Mouse (Mus musculus): Measurements from ENCODE around the gene Ddx50. TPM values are rescaled to one million over a fixed set of nuclear protein-coding genes. Genes with fewer than 3 reads are reported as not detected.

The Ddx50 gene
- total and polyA plus RNA-seq, 2 experiments from 2014 or later, result 56.5 to 79.4 TPM

DNA sequence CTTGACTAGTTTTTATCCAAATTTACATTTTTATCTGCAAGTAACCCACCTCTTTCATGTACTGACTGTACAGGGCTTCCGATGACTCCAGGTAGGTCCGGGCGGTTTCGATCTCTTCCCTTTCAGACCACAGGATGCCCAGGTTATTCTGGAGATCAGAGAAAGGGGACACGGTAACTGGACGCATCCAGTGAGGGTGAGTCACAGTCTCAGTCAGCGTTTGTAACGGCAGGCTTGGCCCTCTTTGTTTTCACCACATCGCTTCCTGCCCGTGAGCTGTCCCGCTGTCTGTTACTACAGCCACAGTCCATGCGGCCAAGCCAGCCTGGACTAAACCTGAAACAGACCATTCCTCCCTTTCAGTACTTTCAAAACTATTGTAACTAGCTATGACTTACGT, 76.0 kb downstream of the Ddx50 start:
- ATAC-seq (ENCODE audit: insufficient read depth, low read depth) (no peak), DNase-seq (ENCODE audit: low spot score) (no peak)
- Histone ChIP-seq H3K4me2 (ENCODE audit: low read depth, low read length) (no peak overlapping the region), H3K4me1 (ENCODE audit: control insufficient read depth, insufficient read depth) (peaks cover 15% of the 10 kb centered on the region), H3K27ac (ENCODE audit: low read depth) (no peak overlapping the region), H3K27me3 (ENCODE audit: control insufficient read depth, insufficient read depth, low read length) (no peaks in the 10 kb centered on the region), H3K36me3 (replicated peaks; ENCODE audit: control insufficient read depth, insufficient read depth, low read length) (peaks cover 39% of the 10 kb centered on the region), H3K9ac (replicated peaks; ENCODE audit: low read depth, low read length) (no peak overlapping the region), H3K4me3 (ENCODE audit: low read depth, low read length) (no peak overlapping the region), H3K9me3 (replicated peaks; ENCODE audit: control insufficient read depth, low read length) (no peaks in the 10 kb centered on the region)
- TF ChIP-seq EP300 (IDR thresholded peaks at IDR 0.05; ENCODE audit: low read depth) (no peak), CTCF (IDR thresholded peaks at IDR 0.05; ENCODE audit: low read depth) (no peak)
- WGBS, result 83% methylated on average over 13 of the region's 13 CpGs

GRCm38 (mm10) chr10:62570126-62570871, 80.7 kb downstream of the Ddx50 start:
- H3K9me3 ChIP-seq (replicated peaks; ENCODE audit: control insufficient read depth, low read length), result no peaks in the 10 kb centered on the region
- H3K4me3 ChIP-seq (ENCODE audit: low read depth, low read length), result no peak overlapping the region
- DNase-seq (ENCODE audit: low spot score) (no peak), ATAC-seq (ENCODE audit: insufficient read depth, low read depth) (no peak)
- peaks cover 84% of the 10 kb centered on the region for H3K36me3 ChIP-seq (replicated peaks; ENCODE audit: control insufficient read depth, insufficient read depth, low read length)
- H3K9ac ChIP-seq (replicated peaks; ENCODE audit: low read depth, low read length), result no peak overlapping the region
- no peak for TF ChIP-seq EP300 (IDR thresholded peaks at IDR 0.05; ENCODE audit: low read depth)
- TF ChIP-seq CTCF (IDR thresholded peaks at IDR 0.05; ENCODE audit: low read depth), result no peak
- WGBS, result 92% methylated on average over 7 of the region's 7 CpGs
- no peak overlapping the region for H3K27ac ChIP-seq (ENCODE audit: low read depth)
- no peak overlapping the region for H3K4me2 ChIP-seq (ENCODE audit: low read depth, low read length)
- H3K27me3 ChIP-seq (ENCODE audit: control insufficient read depth, insufficient read depth, low read length), result no peaks in the 10 kb centered on the region
- H3K4me1 ChIP-seq (ENCODE audit: control insufficient read depth, insufficient read depth), result no peaks in the 10 kb centered on the region

DNA sequence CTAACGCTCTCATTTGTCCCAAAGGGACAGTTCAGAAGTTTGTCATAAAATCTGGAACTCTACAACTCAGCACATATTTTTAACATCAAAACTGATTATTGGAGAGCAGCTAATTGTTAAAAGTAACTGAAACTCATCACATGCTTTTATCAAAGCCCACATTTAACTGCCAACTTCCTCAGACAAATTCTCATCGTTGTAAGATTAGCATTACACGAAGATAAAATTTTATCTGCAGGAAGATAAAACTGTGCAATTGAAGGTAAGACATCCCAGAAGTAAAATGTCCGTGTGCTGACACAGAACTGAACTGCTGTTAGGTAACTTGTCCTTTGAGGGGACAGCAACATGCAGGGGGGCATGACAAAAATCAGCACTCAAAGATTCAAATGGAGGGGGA, 82.2 kb downstream of the Ddx50 start:
- 61% methylated on average over 4 of the region's 4 CpGs for WGBS
- no peak for DNase-seq (ENCODE audit: low spot score)
- Histone ChIP-seq H3K27ac (ENCODE audit: low read depth) (no peak overlapping the region), H3K4me2 (ENCODE audit: low read depth, low read length) (no peak overlapping the region), H3K27me3 (ENCODE audit: control insufficient read depth, insufficient read depth, low read length) (no peaks in the 10 kb centered on the region), H3K9me3 (replicated peaks; ENCODE audit: control insufficient read depth, low read length) (no peaks in the 10 kb centered on the region), H3K36me3 (replicated peaks; ENCODE audit: control insufficient read depth, insufficient read depth, low read length) (peaks cover 86% of the 10 kb centered on the region), H3K9ac (replicated peaks; ENCODE audit: low read depth, low read length) (no peak overlapping the region), H3K4me3 (ENCODE audit: low read depth, low read length) (no peak overlapping the region), H3K4me1 (ENCODE audit: control insufficient read depth, insufficient read depth) (no peaks in the 10 kb centered on the region)
- TF ChIP-seq CTCF (IDR thresholded peaks at IDR 0.05; ENCODE audit: low read depth), result no peak
- no peak for TF ChIP-seq EP300 (IDR thresholded peaks at IDR 0.05; ENCODE audit: low read depth)
- no peak for ATAC-seq (ENCODE audit: insufficient read depth, low read depth)

Small RNAs within 50 kb of the gene (microRNA-seq; reads per million reads assigned to microRNA genes)
- not detected for gene Mir7215

Other genes starting within 250 kb of the Ddx50 start
- gene Hkdc1, start 228.7 kb downstream of the Ddx50 start, total RNA-seq (2014; rRNA removed; ENCODE audit: low replicate concordance), result not detected in 2 replicates
- 0.03 TPM in 1 of 2 replicates, not detected in the other for gene Hkdc1, start 228.7 kb downstream of the Ddx50 start, polyA plus RNA-seq (2015; fragmentation: Nextera tagmentation; extraction: Ambion mirVana)
- gene 4930507D05Rik, start 201.7 kb downstream of the Ddx50 start, total RNA-seq (2014; rRNA removed; ENCODE audit: low replicate concordance), result 0.15 and 3.2 TPM in 2 replicates
- 0.19 and 0.36 TPM in 2 replicates for gene 4930507D05Rik, start 201.7 kb downstream of the Ddx50 start, polyA plus RNA-seq (2015; fragmentation: Nextera tagmentation; extraction: Ambion mirVana)
- gene Supv3l1, start 201.5 kb downstream of the Ddx50 start, total RNA-seq (2014; rRNA removed; ENCODE audit: low replicate concordance), result 34.1 and 35.9 TPM in 2 replicates
- gene Supv3l1, start 201.5 kb downstream of the Ddx50 start, polyA plus RNA-seq (2015; fragmentation: Nextera tagmentation; extraction: Ambion mirVana), result 23.2 and 26.3 TPM in 2 replicates
- gene Vps26a, start 164.4 kb downstream of the Ddx50 start, total RNA-seq (2014; rRNA removed; ENCODE audit: low replicate concordance), result 46.5 and 51.0 TPM in 2 replicates
- gene Vps26a, start 164.4 kb downstream of the Ddx50 start, polyA plus RNA-seq (2015; fragmentation: Nextera tagmentation; extraction: Ambion mirVana), result 75.5 and 78.5 TPM in 2 replicates
- 16.4 and 16.8 TPM in 2 replicates for gene Srgn, start 123.8 kb downstream of the Ddx50 start, total RNA-seq (2014; rRNA removed; ENCODE audit: low replicate concordance)
- gene Srgn, start 123.8 kb downstream of the Ddx50 start, polyA plus RNA-seq (2015; fragmentation: Nextera tagmentation; extraction: Ambion mirVana), result 19.1 and 21.8 TPM in 2 replicates
- 28.2 and 36.9 TPM in 2 replicates for gene Kif1bp, start 72.8 kb downstream of the Ddx50 start, total RNA-seq (2014; rRNA removed; ENCODE audit: low replicate concordance)
- gene Kif1bp, start 72.8 kb downstream of the Ddx50 start, polyA plus RNA-seq (2015; fragmentation: Nextera tagmentation; extraction: Ambion mirVana), result 23.6 and 23.9 TPM in 2 replicates
- gene Ddx21, start 48.9 kb downstream of the Ddx50 start, total RNA-seq (2014; rRNA removed; ENCODE audit: low replicate concordance), result 11.4 and 12.1 TPM in 2 replicates
- 7.2 and 8.8 TPM in 2 replicates for gene Ddx21, start 48.9 kb downstream of the Ddx50 start, polyA plus RNA-seq (2015; fragmentation: Nextera tagmentation; extraction: Ambion mirVana)
- 0.04 TPM in 1 of 2 replicates, not detected in the other for gene Stox1, start 74.9 kb upstream of the Ddx50 start, total RNA-seq (2014; rRNA removed; ENCODE audit: low replicate concordance)
- gene Stox1, start 74.9 kb upstream of the Ddx50 start, polyA plus RNA-seq (2015; fragmentation: Nextera tagmentation; extraction: Ambion mirVana), result 0.96 and 1.1 TPM in 2 replicates
- gene Ccar1, start 141.1 kb upstream of the Ddx50 start, total RNA-seq (2014; rRNA removed; ENCODE audit: low replicate concordance), result 59.2 and 96.8 TPM in 2 replicates
- 56.9 and 59.0 TPM in 2 replicates for gene Ccar1, start 141.1 kb upstream of the Ddx50 start, polyA plus RNA-seq (2015; fragmentation: Nextera tagmentation; extraction: Ambion mirVana)

All from heart, postnatal 0 days (tissue).